Mouse (Mus musculus): ENCODE data around the gene Hmcn1. TPM values are rescaled to one million over a fixed set of nuclear protein-coding genes. Genes with fewer than 3 reads are reported as not detected.
A peak's percentile ranks its signal among the peaks of the same experiment; 100 is the strongest.

Hmcn1 gene
- total and polyA plus RNA-seq, 2 experiments, result 1.0 to 2.7 TPM

DNA sequence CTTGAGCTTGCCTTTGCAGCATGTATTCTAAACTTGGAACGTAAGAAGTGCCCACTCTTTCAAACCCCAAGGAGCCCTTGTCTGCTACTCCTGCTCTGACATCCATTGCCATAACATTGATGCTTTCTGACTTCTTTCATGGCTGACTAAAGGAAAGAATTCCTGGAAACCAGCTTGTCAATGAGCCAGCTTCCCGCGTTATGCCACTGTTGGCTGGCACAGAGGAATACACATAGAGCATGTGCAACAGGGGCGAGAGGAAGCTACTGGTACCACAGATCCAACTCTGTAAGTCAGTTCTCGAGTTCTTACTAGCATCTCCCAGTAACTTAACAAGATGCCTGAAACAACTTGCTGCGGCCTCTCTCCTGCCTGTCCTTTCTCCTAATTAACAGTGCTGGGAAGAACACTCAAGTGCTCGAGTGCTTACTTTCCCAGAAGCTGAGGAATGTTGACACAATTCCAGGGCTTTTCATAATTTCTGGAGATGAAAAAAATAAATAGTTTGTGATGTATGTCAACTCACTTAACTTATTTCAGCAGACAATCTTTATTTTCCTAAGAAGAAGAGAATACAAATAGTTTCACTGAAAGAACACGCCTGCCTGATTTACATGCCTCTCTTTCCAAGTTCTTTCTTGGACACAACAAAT is 192.5 kb downstream of the Hmcn1 start:
- Histone ChIP-seq H3K4me1 (ENCODE audit: control insufficient read depth, insufficient read depth, low read length) (no peaks in the 10 kb centered on the region), H3K27me3 (ENCODE audit: control insufficient read depth, insufficient read depth, low read length) (no peaks in the 10 kb centered on the region), H3K9ac (ENCODE audit: low read depth, low read length) (no peak overlapping the region), H3K27ac (replicated peaks; ENCODE audit: insufficient read depth, low read depth, low read length) (no peak overlapping the region), H3K4me3 (ENCODE audit: insufficient read depth, low read depth, low read length) (no peak overlapping the region), H3K36me3 (ENCODE audit: control insufficient read depth, insufficient read depth, low read length) (no peaks in the 10 kb centered on the region), H3K79me2 (ENCODE audit: control insufficient read depth, insufficient read depth, low read length) (no peaks in the 10 kb centered on the region)
- peak; percentile 8 for DNase-seq (ENCODE audit: extremely low read depth, low read depth, low spot score)
- TF ChIP-seq CTCF (IDR thresholded peaks at IDR 0.05; ENCODE audit: low read depth, low read length) (no peak), POLR2A (IDR thresholded peaks at IDR 0.05; ENCODE audit: extremely low read depth, insufficient read depth, low read length) (no peak)
- WGBS, result 78% methylated on average over 8 of the region's 8 CpGs

DNA sequence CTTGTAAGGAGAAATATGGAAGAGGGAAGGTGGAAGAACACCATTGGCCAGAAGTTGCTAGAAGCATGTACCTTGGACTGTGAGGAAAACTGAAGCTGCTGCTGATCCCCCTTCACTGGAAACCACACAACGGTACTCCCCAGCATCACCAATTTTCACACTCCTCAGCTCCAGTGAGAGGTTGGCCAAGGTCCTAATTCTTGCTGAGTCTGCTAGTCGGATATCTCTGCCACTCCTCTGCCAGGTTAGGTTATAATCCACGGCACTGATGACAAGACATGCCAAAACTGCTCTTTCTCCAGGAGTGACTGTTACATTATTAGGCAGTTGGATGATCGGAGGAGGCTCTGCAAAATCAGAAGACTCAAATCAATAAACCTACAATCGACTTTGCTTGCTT is 194.6 kb downstream of the Hmcn1 start:
- Histone ChIP-seq H3K79me2 (ENCODE audit: control insufficient read depth, insufficient read depth, low read length) (no peaks in the 10 kb centered on the region), H3K9ac (ENCODE audit: low read depth, low read length) (no peak overlapping the region), H3K27ac (replicated peaks; ENCODE audit: insufficient read depth, low read depth, low read length) (no peak overlapping the region), H3K4me3 (ENCODE audit: insufficient read depth, low read depth, low read length) (no peak overlapping the region), H3K4me1 (ENCODE audit: control insufficient read depth, insufficient read depth, low read length) (no peaks in the 10 kb centered on the region), H3K27me3 (ENCODE audit: control insufficient read depth, insufficient read depth, low read length) (no peaks in the 10 kb centered on the region), H3K36me3 (ENCODE audit: control insufficient read depth, insufficient read depth, low read length) (no peaks in the 10 kb centered on the region)
- DNase-seq (ENCODE audit: extremely low read depth, low read depth, low spot score), result no peak
- 86% methylated on average over 5 of the region's 5 CpGs for whole genome bisulfite sequencing
- TF ChIP-seq POLR2A (IDR thresholded peaks at IDR 0.05; ENCODE audit: extremely low read depth, insufficient read depth, low read length) (no peak), CTCF (IDR thresholded peaks at IDR 0.05; ENCODE audit: low read depth, low read length) (no peak)

DNA sequence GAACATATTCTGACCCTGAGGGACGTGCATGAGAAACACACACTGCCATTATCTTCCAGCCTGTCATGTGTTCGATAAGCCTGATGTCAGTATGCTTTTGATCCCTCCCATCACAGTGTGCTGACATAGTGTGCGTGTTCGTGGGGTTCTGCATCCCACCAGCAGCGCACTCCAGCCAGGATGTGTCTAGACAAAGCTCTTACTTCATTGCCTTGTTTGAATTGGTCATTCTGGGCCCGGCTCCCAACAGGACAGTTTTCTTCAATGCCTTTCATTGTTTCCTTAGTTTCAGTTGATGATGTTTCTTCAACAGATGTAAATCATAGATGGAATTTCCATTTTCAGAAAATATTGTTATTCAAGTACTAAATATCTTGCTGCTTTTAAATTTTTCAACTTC is 206.5 kb downstream of the Hmcn1 start:
- Histone ChIP-seq H3K27me3 (ENCODE audit: control insufficient read depth, insufficient read depth, low read length) (no peaks in the 10 kb centered on the region), H3K36me3 (ENCODE audit: control insufficient read depth, insufficient read depth, low read length) (no peaks in the 10 kb centered on the region), H3K79me2 (ENCODE audit: control insufficient read depth, insufficient read depth, low read length) (no peaks in the 10 kb centered on the region), H3K4me3 (ENCODE audit: insufficient read depth, low read depth, low read length) (no peak overlapping the region), H3K9ac (ENCODE audit: low read depth, low read length) (no peak overlapping the region), H3K27ac (replicated peaks; ENCODE audit: insufficient read depth, low read depth, low read length) (no peak overlapping the region), H3K4me1 (ENCODE audit: control insufficient read depth, insufficient read depth, low read length) (no peaks in the 10 kb centered on the region)
- DNase-seq (ENCODE audit: extremely low read depth, low read depth, low spot score), result no peak
- TF ChIP-seq CTCF (IDR thresholded peaks at IDR 0.05; ENCODE audit: low read depth, low read length) (no peak), POLR2A (IDR thresholded peaks at IDR 0.05; ENCODE audit: extremely low read depth, insufficient read depth, low read length) (no peak)
- 74% methylated on average over 6 of the region's 6 CpGs for WGBS

DNA sequence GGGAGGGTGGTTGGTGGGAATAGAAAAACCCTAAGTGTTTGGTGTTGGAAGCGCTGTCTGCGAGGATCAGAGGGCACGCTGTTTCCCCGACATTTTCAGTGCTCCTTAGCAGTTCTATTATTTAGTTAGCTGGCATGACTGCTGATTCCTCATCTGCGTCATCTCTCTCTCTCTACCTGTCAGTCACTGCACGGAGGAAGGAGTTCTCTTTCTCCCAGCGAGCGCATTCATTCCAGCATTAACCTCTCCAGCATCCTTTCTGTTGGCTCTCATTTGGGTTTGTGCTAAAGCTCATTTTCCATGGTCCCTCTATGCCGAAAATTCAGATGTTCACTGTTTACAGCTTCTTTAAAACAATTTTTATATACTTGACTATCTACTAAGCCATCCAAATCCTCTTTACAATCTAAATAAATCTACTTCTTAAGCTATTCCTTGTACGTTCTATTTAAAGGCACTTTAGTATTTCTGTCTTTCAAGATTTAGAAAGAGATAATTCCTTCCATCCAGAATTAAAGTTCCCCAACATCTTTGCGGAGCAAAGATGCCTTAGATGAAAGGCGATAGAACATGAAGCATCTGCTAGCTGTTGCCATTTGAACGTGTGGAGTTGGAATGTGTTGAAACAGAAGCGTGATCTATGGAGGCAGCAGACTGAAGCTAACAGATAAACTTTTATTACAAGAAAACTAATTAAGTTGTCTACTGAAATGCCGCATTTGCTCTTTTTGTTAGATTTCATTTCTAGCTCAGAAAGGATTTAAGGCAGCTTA is 210.0 kb downstream of the Hmcn1 start:
- Histone ChIP-seq H3K27me3 (ENCODE audit: control insufficient read depth, insufficient read depth, low read length) (no peaks in the 10 kb centered on the region), H3K79me2 (ENCODE audit: control insufficient read depth, insufficient read depth, low read length) (no peaks in the 10 kb centered on the region), H3K9ac (ENCODE audit: low read depth, low read length) (no peak overlapping the region), H3K4me1 (ENCODE audit: control insufficient read depth, insufficient read depth, low read length) (no peaks in the 10 kb centered on the region), H3K4me3 (ENCODE audit: insufficient read depth, low read depth, low read length) (no peak overlapping the region), H3K27ac (replicated peaks; ENCODE audit: insufficient read depth, low read depth, low read length) (no peak overlapping the region), H3K36me3 (ENCODE audit: control insufficient read depth, insufficient read depth, low read length) (no peaks in the 10 kb centered on the region)
- 88% methylated on average over 15 of the region's 15 CpGs for WGBS
- no peak for DNase-seq (ENCODE audit: extremely low read depth, low read depth, low spot score)
- TF ChIP-seq CTCF (IDR thresholded peaks at IDR 0.05; ENCODE audit: low read depth, low read length) (no peak), POLR2A (IDR thresholded peaks at IDR 0.05; ENCODE audit: extremely low read depth, insufficient read depth, low read length) (no peak)

DNA sequence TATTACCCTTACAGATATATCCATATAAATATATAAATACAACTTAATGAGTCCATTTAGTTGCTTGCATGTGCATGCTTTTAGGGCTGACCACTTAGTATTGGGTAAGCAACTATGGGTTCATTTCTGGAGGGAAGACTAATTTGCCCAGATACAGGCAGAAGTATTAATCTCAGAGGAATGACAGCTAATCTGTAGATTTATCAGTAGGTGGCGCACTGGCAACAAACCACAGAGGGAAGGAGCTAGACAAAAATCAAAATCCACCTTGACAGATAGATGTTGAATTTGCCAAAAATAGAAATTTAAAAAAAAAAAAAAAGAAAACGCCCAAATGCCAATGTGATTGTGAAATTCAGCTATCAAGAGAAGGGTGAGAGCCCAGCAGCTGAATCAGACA is 213.3 kb downstream of the Hmcn1 start:
- H3K27me3 ChIP-seq (ENCODE audit: control insufficient read depth, insufficient read depth, low read length), result no peaks in the 10 kb centered on the region
- peak; percentile 3 for DNase-seq (ENCODE audit: extremely low read depth, low read depth, low spot score)
- no peaks in the 10 kb centered on the region for H3K36me3 ChIP-seq (ENCODE audit: control insufficient read depth, insufficient read depth, low read length)
- no peaks in the 10 kb centered on the region for H3K79me2 ChIP-seq (ENCODE audit: control insufficient read depth, insufficient read depth, low read length)
- no peak overlapping the region for H3K27ac ChIP-seq (replicated peaks; ENCODE audit: insufficient read depth, low read depth, low read length)
- WGBS, result 34% methylated on average over 2 of the region's 2 CpGs
- no peak for TF ChIP-seq CTCF (IDR thresholded peaks at IDR 0.05; ENCODE audit: low read depth, low read length)
- no peak for TF ChIP-seq POLR2A (IDR thresholded peaks at IDR 0.05; ENCODE audit: extremely low read depth, insufficient read depth, low read length)
- no peak overlapping the region for H3K4me3 ChIP-seq (ENCODE audit: insufficient read depth, low read depth, low read length)
- no peaks in the 10 kb centered on the region for H3K4me1 ChIP-seq (ENCODE audit: control insufficient read depth, insufficient read depth, low read length)
- no peak overlapping the region for H3K9ac ChIP-seq (ENCODE audit: low read depth, low read length)

DNA sequence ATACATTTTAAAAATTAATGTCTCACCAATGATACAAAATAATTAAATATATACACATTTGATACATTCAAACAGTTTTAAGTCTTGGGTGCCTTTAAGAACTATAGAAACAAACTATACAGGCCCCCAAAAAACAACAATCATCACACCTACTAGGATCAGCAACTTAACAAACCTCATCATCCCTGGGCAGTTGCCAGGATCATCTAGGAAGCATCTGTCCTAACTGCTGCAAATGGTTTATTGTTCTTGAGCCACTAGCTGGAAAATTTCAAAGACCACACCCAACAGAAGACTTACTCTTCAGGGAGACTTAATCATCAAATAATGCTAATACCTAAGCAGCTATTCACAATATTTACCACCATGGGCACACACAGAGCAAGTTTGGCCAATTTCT is 216.5 kb downstream of the Hmcn1 start:
- no peak overlapping the region for H3K27ac ChIP-seq (replicated peaks; ENCODE audit: insufficient read depth, low read depth, low read length)
- no peak for DNase-seq (ENCODE audit: extremely low read depth, low read depth, low spot score)
- H3K4me1 ChIP-seq (ENCODE audit: control insufficient read depth, insufficient read depth, low read length), result no peaks in the 10 kb centered on the region; the same call in 1 of the 2 replicates
- no peaks in the 10 kb centered on the region for H3K79me2 ChIP-seq (ENCODE audit: control insufficient read depth, insufficient read depth, low read length)
- no peaks in the 10 kb centered on the region for H3K36me3 ChIP-seq (ENCODE audit: control insufficient read depth, insufficient read depth, low read length)
- H3K9ac ChIP-seq (ENCODE audit: low read depth, low read length), result no peak overlapping the region
- no peaks in the 10 kb centered on the region for H3K27me3 ChIP-seq (ENCODE audit: control insufficient read depth, insufficient read depth, low read length)
- H3K4me3 ChIP-seq (ENCODE audit: insufficient read depth, low read depth, low read length), result no peak overlapping the region
- TF ChIP-seq CTCF (IDR thresholded peaks at IDR 0.05; ENCODE audit: low read depth, low read length) (no peak), POLR2A (IDR thresholded peaks at IDR 0.05; ENCODE audit: extremely low read depth, insufficient read depth, low read length) (no peak)
